Mouse (Mus musculus) monocyte, adult 59 days (primary cell): Measurements from ENCODE around the gene Adgrf3. TPM values are rescaled to one million over a fixed set of nuclear protein-coding genes. Genes with fewer than 3 reads are reported as not detected.

ENCODE experiments used
- total RNA-seq, 2 experiments: library from RNA; stranded (reverse); gene quantifications; one replicate each; pipeline ENCODE4 v1.2.4; 2023

The Adgrf3 gene
- total RNA-seq = not detected

GRCm38 (mm10) chr5:30205493-30205892, at the start of gene Adgrf3:
Gene Adgrf3, minus strand, starts transcription at chr5:30205722.

GRCm38 (mm10) chr5:30232271-30232971, 26.9 kb upstream of the Adgrf3 start, which contains the start of gene Selenoi:
Gene Selenoi, plus strand, starts transcription at chr5:30232581.

GRCm38 (mm10) chr5:30154474-30155394, 50.8 kb downstream of the Adgrf3 start, which contains the start of the genes Hadha and Hadhb:
Gene Hadha, minus strand, starts transcription at chr5:30155162.
Gene Hadhb, plus strand, starts transcription at chr5:30155248.

Other genes with a start within 250 kb of the Adgrf3 start
- gene Il6, start 192.6 kb downstream of the Adgrf3 start, total RNA-seq = 1 to 10 TPM; 2.6 to 3.0 TPM
- 1 to 10 TPM; 2.0 to 2.3 TPM for gene Tyms, start 132.1 kb downstream of the Adgrf3 start, total RNA-seq
- gene Garem2, start 100.6 kb downstream of the Adgrf3 start, total RNA-seq = not detected
- not detected for gene 3110082J24Rik, start 99.6 kb downstream of the Adgrf3 start, total RNA-seq
- gene Hadha, start 50.6 kb downstream of the Adgrf3 start, total RNA-seq = 10 to 100 TPM; 81.3 to 83.3 TPM
- 10 to 100 TPM; 73.6 to 74.6 TPM for gene Hadhb, start 50.5 kb downstream of the Adgrf3 start, total RNA-seq
- 10 to 100 TPM; 13.8 to 17.3 TPM for gene Selenoi, start 26.9 kb upstream of the Adgrf3 start, total RNA-seq
- gene Drc1, start 75.7 kb upstream of the Adgrf3 start, total RNA-seq = not detected